Mouse (Mus musculus) MEL (cell line): ENCODE measurements around the gene Cntn5.
"Not testable (repeated sequence)": the region's sequence is repeated elsewhere in the genome, so short reads cannot be mapped to it uniquely, and the experiment has no call there.

Experiments used
- CHD1 ChIP-seq: IDR thresholded peaks from 2 replicates; pipeline ENCODE4 v1.6.1; 2012; ENCODE audit warnings: low read depth, mild to moderate bottlenecking, inconsistent platforms, low read length, improper control_type of control experiment
- CHD2 ChIP-seq: IDR thresholded peaks from 2 replicates; pipeline ENCODE4 v1.6.1; 2011; ENCODE audit warnings: low read length, improper control_type of control experiment
- CTCF ChIP-seq, 3 experiments: IDR thresholded peaks in 2 of 3; conservative IDR thresholded peaks in 1 of 3; 2 replicates each; pipeline ENCODE4 v1.5.1; 2011 to 2012; ENCODE audit warnings: low read length in 3 of 3, low read depth in 2 of 3, mild to moderate bottlenecking in 2 of 3, improper control_type of control experiment in 1 of 3, inconsistent platforms in 1 of 3, mixed read lengths in 1 of 3, moderate library complexity in 1 of 3; ENCODE audit not compliant: control insufficient read depth in 1 of 3, insufficient read depth in 1 of 3, poor library complexity in 1 of 3, severe bottlenecking in 1 of 3
- EP300 ChIP-seq, 2 experiments: IDR thresholded peaks; 2 replicates each; pipeline ENCODE4 v1.6.1; 2011; ENCODE audit warnings: improper control_type of control experiment in 2 of 2, low read length in 2 of 2, low read depth in 1 of 2, mild to moderate bottlenecking in 1 of 2
- POLR2A ChIP-seq, 2 experiments: IDR thresholded peaks; 2 replicates each; pipeline ENCODE4 v1.6.1; 2011 to 2012; ENCODE audit warnings: low read length in 2 of 2, mild to moderate bottlenecking in 2 of 2, control low read depth in 1 of 2, improper control_type of control experiment in 1 of 2, low read depth in 1 of 2, moderate library complexity in 1 of 2; ENCODE audit not compliant: control insufficient read depth in 1 of 2, insufficient read depth in 1 of 2, poor library complexity in 1 of 2
- SMC3 ChIP-seq: IDR thresholded peaks from 2 replicates; pipeline ENCODE4 v1.6.1; 2011; ENCODE audit warnings: low read depth, low read length, improper control_type of control experiment
- TBP ChIP-seq: IDR thresholded peaks from 2 replicates; pipeline ENCODE4 v1.8.0; 2011; ENCODE audit warnings: low read depth, low read length, improper control_type of control experiment
- UBTF ChIP-seq: IDR thresholded peaks from 2 replicates; pipeline ENCODE4 v1.6.1; 2012; ENCODE audit warnings: low read depth, mild to moderate bottlenecking, inconsistent platforms, low read length, improper control_type of control experiment, moderate library complexity, borderline replicate concordance; ENCODE audit not compliant: insufficient read depth

DNA sequence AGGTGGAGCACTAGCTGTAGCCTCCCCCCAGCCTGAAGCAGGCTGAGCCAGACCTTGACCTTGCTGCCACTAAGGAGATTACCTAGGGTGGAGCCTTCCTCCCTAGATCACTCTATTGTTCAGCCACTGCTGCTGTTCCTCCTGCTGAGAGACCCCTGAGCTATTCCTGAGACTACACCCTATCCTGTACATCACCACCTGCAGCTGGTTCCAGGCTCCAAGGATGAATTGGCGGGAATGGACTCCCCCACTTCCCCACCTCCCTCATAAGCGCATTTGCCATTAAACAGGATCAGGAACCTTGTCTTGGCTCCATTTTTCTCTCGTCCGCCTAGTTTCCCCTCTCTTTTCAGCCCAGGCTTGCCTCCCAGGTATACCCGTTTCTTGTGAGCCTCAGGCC lies 363.7 kb downstream of the Cntn5 start:
- not testable (repeated sequence) for TF ChIP-seq UBTF; CTCF (IDR thresholded peaks at IDR 0.05 in 2 of 3, conservative IDR thresholded peaks at IDR 0.05 in 1 of 3; ENCODE audit: control insufficient read depth in 1 of 3, insufficient read depth in 1 of 3, low read depth in 2 of 3, low read length in 3 of 3, poor library complexity in 1 of 3, severe bottlenecking in 1 of 3); POLR2A (IDR thresholded peaks at IDR 0.05; ENCODE audit: control insufficient read depth in 1 of 2, insufficient read depth in 1 of 2, low read depth in 1 of 2, low read length in 2 of 2, poor library complexity in 1 of 2); SMC3; EP300 (IDR thresholded peaks at IDR 0.05; ENCODE audit: low read depth in 1 of 2, low read length in 2 of 2); CHD1; TBP; CHD2
